In the genomic region with DNA sequence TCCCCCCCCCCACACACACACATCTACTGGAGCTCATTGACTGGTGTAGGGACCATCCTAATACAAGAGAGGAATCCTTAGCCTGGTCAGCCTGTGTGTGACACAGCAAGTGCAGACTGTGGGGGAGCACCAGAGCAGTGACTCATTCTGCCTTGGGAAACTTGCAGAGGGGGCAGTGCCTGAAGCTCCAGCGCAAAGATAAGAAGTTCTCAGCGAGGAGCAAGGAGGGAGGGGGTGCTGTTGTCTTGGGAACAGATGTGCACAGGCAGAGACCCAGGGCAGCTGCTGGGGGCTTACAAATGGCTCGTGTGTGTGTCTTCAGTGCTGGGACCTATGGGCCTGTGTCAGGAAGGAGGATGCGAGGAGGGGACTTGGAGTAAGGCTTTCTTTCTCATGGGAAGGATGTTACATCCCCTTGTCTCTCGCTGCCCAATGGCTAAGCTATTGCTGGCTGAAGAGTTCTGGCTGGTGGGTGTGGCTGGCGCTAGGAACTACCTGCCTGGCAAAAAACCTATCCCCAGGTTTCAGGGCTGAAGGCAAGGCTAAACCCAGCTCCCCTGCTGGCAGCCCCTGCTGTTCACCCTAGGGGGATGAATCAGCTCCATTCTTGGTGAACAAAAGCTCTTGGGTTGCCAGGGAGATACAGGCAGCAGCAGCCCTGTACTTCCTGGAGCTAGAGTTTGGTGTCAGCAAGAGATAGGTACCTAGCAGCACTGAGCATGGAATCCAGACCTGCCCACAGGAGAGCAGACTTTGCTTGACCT, we compare ENCODE assay signal across 10 mouse cellular contexts.
A peak's percentile ranks its signal among the peaks of the same experiment; 100 is the strongest.
DNase-seq lines count a peak whose midpoint lies in the region; ATAC-seq and TF ChIP-seq lines count a peak whose summit lies in the region.
"Had no signal": no experiment of that assay in that cellular context is flagged by ENCODE, and none has a peak within 500 bp of the region (broad histone marks: within the 10 kb centered on the region; RNA-seq: fewer than 3 reads in every experiment).

No protein-coding gene starts in this region.

- intact Hi-C loops in left cerebral cortex, adult 2 months (cut with DNase I): no loop called here

- no peak for DNase-seq in frontal cortex, postnatal 25 days (ENCODE audit: low spot score in 2 of 2)
- peak; percentile 20 for DNase-seq in retina, embryonic 14.5 days (ENCODE audit: low spot score)
- no peak for DNase-seq in retina, postnatal 1 day
- peak; percentile 49 to 55 for DNase-seq in left cerebral cortex, adult 2 months (ENCODE audit: extremely low spot score in 1 of 2, low spot score in 2 of 2)
- no peak for DNase-seq in thymus, postnatal 14 days
- no peak for DNase-seq in urinary bladder, adult 18-20 months (ENCODE audit: low spot score in 2 of 2)
- DNase-seq in cerebellum, adult 11 months: no peak

- H3K27ac ChIP-seq in left cerebral cortex, adult 2 months: peak overlapping the region; percentile 37
- H3K27ac ChIP-seq: hindbrain, embryonic 12.5 days; macrophage had no signal

- TF ChIP-seq CTCF in left cerebral cortex, adult 2 months (IDR thresholded peaks at IDR 0.05): no peak; the same call in 1 of the 2 replicates

- ATAC-seq in frontal cortex, adult (ENCODE audit: low TSS enrichment): peak; percentile 64

- no peak overlapping the region for H3K4me3 ChIP-seq in left cerebral cortex, adult 2 months
- H3K4me3 ChIP-seq: hindbrain, embryonic 12.5 days had no signal

Comparison
In these comparisons a context has a peak if more than half of its experiments do, and no peak if none do; other contexts are left out.
1. DNase-seq: peak in retina, embryonic 14.5 days (single experiment) and left cerebral cortex, adult 2 months (2 of 2); none in frontal cortex, postnatal 25 days (0 of 2), retina, postnatal 1 day (single experiment), thymus, postnatal 14 days (single experiment), urinary bladder, adult 18-20 months (0 of 2) and cerebellum, adult 11 months (single experiment).